Mouse (Mus musculus) intestine, embryonic 14.5 days (tissue): ENCODE measurements around the gene Uhrf1bp1l. TPM values are rescaled to one million over a fixed set of nuclear protein-coding genes. Genes with fewer than 3 reads are reported as not detected.

ENCODE experiments used
- ATAC-seq: fragments of 200-750 bp; cut with Nextera tagmentation; replicated peaks from 2 replicates; pipeline ENCODE4 v1.8.0; 2017; ENCODE audit warnings: low read depth, moderate number of reproducible peaks, moderate TSS enrichment, moderate library complexity; ENCODE audit not compliant: low FRiP score, low TSS enrichment
- DNase-seq: peaks from one replicate; pipeline ENCODE4 v3.0.0-alpha.2; 2018; ENCODE audit warnings: low spot score
- H3K27ac ChIP-seq: fragments of 300-500 bp; sonication (generic); 2 replicates; pipeline ENCODE4 v1.5.1; 2014; ENCODE audit warnings: low read depth, mild to moderate bottlenecking, control low read depth
- H3K27me3 ChIP-seq: fragments of 300-500 bp; sonication (generic); replicated peaks from 2 replicates; pipeline ENCODE4 v1.6.1; 2014; ENCODE audit warnings: low read length, control low read depth; ENCODE audit not compliant: control insufficient read depth, insufficient read depth
- H3K36me3 ChIP-seq: fragments of 300-500 bp; sonication (generic); 2 replicates; pipeline ENCODE4 v1.6.1; 2014; ENCODE audit warnings: low read length, control low read depth; ENCODE audit not compliant: control insufficient read depth, insufficient read depth
- H3K4me1 ChIP-seq: fragments of 300-500 bp; sonication (generic); replicated peaks from 2 replicates; pipeline ENCODE4 v1.6.1; 2014; ENCODE audit warnings: low read length, control low read depth, mixed read lengths; ENCODE audit not compliant: control insufficient read depth, insufficient read depth
- H3K4me2 ChIP-seq: fragments of 300-500 bp; sonication (generic); 2 replicates; pipeline ENCODE4 v1.6.1; 2014; ENCODE audit warnings: low read length
- H3K4me3 ChIP-seq: fragments of 300-500 bp; sonication (generic); 2 replicates; pipeline ENCODE4 v1.5.1; 2014; ENCODE audit warnings: low read depth, low read length, control low read depth, mixed read lengths
- H3K9ac ChIP-seq: fragments of 300-500 bp; sonication (generic); 2 replicates; pipeline ENCODE4 v1.6.1; 2014; ENCODE audit warnings: mild to moderate bottlenecking, low read length
- H3K9me3 ChIP-seq: fragments of 300-500 bp; sonication (generic); 2 replicates; pipeline ENCODE4 v1.6.1; 2016; ENCODE audit warnings: low read length, control low read depth; ENCODE audit not compliant: control insufficient read depth
- WGBS: fragments of 180-500 bp; shearing (Covaris S2); extraction: QIAGEN DNeasy Blood & Tissue Kit; methylation state at CpG from one replicate; pipeline ENCODE4 v1.1.7; 2014; 5-methylcytosine and 5-hydroxymethylcytosine counted together
- polyA plus RNA-seq: library from polyadenylated mRNA; unstranded; fragments of >200 nt; fragmentation: Nextera tagmentation; extraction: Ambion mirVana; gene quantifications from 2 replicates; pipeline ENCODE4 v1.2.1, GENCODE M21; 2014

The Uhrf1bp1l gene
- polyA plus RNA-seq, 1 experiment from 2014 or later = 29.6 TPM

GRCm38 (mm10) chr10:89837476-89837875, 92.7 kb downstream of the Uhrf1bp1l start:
- Histone ChIP-seq H3K4me3 (no peak overlapping the region), H3K36me3 (no peaks in the 10 kb centered on the region), H3K9ac (no peak overlapping the region), H3K4me2 (no peak overlapping the region), H3K27me3 (no peaks in the 10 kb centered on the region), H3K4me1 (no peaks in the 10 kb centered on the region), H3K27ac (no peak overlapping the region), H3K9me3 (no peaks in the 10 kb centered on the region)
- ATAC-seq (no peak), DNase-seq (no peak)
- 53% methylated on average over 3 of the region's 3 CpGs for WGBS

DNA sequence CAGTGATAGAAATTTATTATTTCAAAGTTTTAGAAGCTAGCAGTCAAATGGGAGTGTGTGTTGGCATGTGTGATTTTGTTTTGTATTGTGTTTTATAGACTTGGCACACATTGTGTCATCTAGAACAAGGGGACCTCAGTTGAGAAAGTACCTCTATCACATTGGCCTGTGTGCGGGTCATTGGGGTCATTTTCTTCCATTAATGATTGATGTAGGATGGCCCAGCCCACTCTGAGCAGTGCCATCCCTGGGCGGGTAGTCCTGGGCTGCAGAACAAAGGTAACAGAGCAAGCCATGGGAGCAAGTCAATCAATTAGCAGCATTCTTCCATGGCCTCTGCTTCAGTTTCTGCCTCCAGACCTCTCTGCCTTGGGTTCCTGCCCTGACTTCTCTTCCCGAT, 94.0 kb downstream of the Uhrf1bp1l start:
- no peak overlapping the region for H3K4me2 ChIP-seq
- no peaks in the 10 kb centered on the region for H3K36me3 ChIP-seq
- WGBS = 75% methylated on average over 3 of the region's 3 CpGs
- DNase-seq (no peak), ATAC-seq (no peak)
- H3K27ac ChIP-seq = no peak overlapping the region
- no peak overlapping the region for H3K9ac ChIP-seq
- no peaks in the 10 kb centered on the region for H3K4me1 ChIP-seq
- no peak overlapping the region for H3K4me3 ChIP-seq
- H3K27me3 ChIP-seq = no peaks in the 10 kb centered on the region
- H3K9me3 ChIP-seq = no peaks in the 10 kb centered on the region

GRCm38 (mm10) chr10:89850951-89851350, 106.2 kb downstream of the Uhrf1bp1l start:
- no peak overlapping the region for H3K4me3 ChIP-seq
- no peaks in the 10 kb centered on the region for H3K27me3 ChIP-seq
- no peak overlapping the region for H3K4me2 ChIP-seq
- H3K9me3 ChIP-seq = 0 out of 2 replicates have a peak, but pooled peaks cover 3% of the 10 kb centered on the region
- H3K36me3 ChIP-seq = no peaks in the 10 kb centered on the region
- H3K9ac ChIP-seq = no peak overlapping the region
- WGBS = 88% methylated on average over 6 of the region's 6 CpGs
- ATAC-seq (no peak), DNase-seq (no peak)
- no peaks in the 10 kb centered on the region for H3K4me1 ChIP-seq
- no peak overlapping the region for H3K27ac ChIP-seq

DNA sequence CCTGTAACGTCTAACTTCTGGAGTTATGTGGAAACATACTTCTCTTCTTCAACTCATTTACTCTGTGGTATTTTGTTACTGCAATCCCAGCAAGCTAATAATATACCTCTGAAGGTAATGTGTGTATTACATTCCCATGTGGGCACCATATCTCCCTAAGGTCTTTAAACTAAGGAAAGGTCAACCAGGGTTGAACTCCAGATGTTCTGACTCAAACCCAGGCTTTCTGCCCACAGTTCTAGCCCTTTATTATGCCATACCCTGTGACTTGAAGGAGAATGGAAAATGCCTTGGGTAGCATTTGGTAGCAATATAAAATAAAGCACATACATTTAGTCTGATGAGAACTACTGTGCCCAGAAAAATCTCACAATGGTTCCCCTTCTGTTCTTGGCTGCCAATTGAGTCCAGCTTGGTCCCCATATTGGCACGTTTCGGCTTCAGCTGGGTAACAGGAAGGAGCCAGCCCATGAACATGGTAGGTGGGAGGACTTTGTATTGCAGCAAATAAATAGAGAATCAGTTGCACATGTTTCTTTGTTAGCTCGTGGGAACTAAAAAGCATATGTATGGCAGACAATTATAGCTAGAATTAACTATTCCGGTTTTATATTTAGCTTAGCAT, 110.6 kb downstream of the Uhrf1bp1l start:
- no peak overlapping the region for H3K9ac ChIP-seq
- 79% methylated on average over 5 of the region's 5 CpGs for WGBS
- no peaks in the 10 kb centered on the region for H3K9me3 ChIP-seq
- DNase-seq (no peak), ATAC-seq (no peak)
- no peaks in the 10 kb centered on the region for H3K36me3 ChIP-seq
- no peak overlapping the region for H3K4me2 ChIP-seq
- H3K27ac ChIP-seq = no peak overlapping the region
- H3K27me3 ChIP-seq = no peaks in the 10 kb centered on the region
- no peaks in the 10 kb centered on the region for H3K4me1 ChIP-seq
- no peak overlapping the region for H3K4me3 ChIP-seq

GRCm38 (mm10) chr10:89856286-89856685, 111.5 kb downstream of the Uhrf1bp1l start:
- H3K36me3 ChIP-seq = no peaks in the 10 kb centered on the region
- H3K4me3 ChIP-seq = no peak overlapping the region
- WGBS = 90% methylated on average over 7 of the region's 7 CpGs
- H3K4me1 ChIP-seq = no peaks in the 10 kb centered on the region
- DNase-seq (no peak), ATAC-seq (no peak)
- no peak overlapping the region for H3K9ac ChIP-seq
- H3K27ac ChIP-seq = no peak overlapping the region
- H3K9me3 ChIP-seq = no peaks in the 10 kb centered on the region
- no peaks in the 10 kb centered on the region for H3K27me3 ChIP-seq
- no peak overlapping the region for H3K4me2 ChIP-seq

DNA sequence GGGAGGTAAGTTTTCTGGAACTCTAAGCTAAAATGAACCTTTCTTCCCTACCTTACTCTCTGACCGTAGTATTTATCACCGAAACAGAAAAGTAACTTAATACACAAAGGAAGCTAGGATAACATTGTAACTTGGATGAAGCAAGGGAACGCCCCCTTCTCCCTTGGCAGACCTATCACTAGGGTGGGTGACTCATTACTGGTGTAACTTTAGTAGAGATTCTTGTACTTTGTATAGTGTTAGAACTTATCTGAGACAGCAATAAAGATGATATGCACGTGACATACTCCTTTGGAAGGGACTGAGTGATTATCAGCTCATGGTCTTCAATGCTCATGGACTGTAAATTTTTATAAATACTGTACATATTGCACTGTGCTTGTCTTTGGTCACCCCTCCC, 123.4 kb downstream of the Uhrf1bp1l start:
- H3K4me2 ChIP-seq = no peak overlapping the region
- H3K4me1 ChIP-seq = no peaks in the 10 kb centered on the region
- H3K36me3 ChIP-seq = no peaks in the 10 kb centered on the region
- H3K4me3 ChIP-seq = no peak overlapping the region
- no peaks in the 10 kb centered on the region for H3K9me3 ChIP-seq
- H3K27me3 ChIP-seq = peaks cover 11% of the 10 kb centered on the region
- H3K27ac ChIP-seq = no peak overlapping the region
- H3K9ac ChIP-seq = no peak overlapping the region
- WGBS = 83% methylated on average over 4 of the region's 4 CpGs
- DNase-seq (no peak), ATAC-seq (no peak)

- Histone ChIP-seq H3K9me3 (no peaks in the 10 kb centered on the region), H3K4me2 (no peak overlapping the region), H3K27ac (no peak overlapping the region), H3K4me3 (no peak overlapping the region), H3K4me1 (no peaks in the 10 kb centered on the region), H3K36me3 (no peaks in the 10 kb centered on the region), H3K9ac (no peak overlapping the region), H3K27me3 (peaks cover 17% of the 10 kb centered on the region)
- WGBS = 76% methylated on average over 3 of the region's 3 CpGs
- DNase-seq (no peak), ATAC-seq (no peak)
Observed at GRCm38 (mm10) chr10:89868836-89869235, 124.0 kb downstream of the Uhrf1bp1l start.

Other genes starting within 250 kb of the Uhrf1bp1l start
- 16.2 and 17.8 TPM in 2 replicates for gene Nr1h4, start 211.4 kb upstream of the Uhrf1bp1l start, polyA plus RNA-seq
- not detected in 2 replicates for gene Slc17a8, start 123.7 kb upstream of the Uhrf1bp1l start, polyA plus RNA-seq
- gene Scyl2, start 58.7 kb upstream of the Uhrf1bp1l start, polyA plus RNA-seq = 14.3 and 14.5 TPM in 2 replicates
- gene Actr6, start 12.7 kb upstream of the Uhrf1bp1l start, polyA plus RNA-seq = 26.0 and 30.9 TPM in 2 replicates
- 1.3 and 1.5 TPM in 2 replicates for gene Anks1b, start 128.5 kb downstream of the Uhrf1bp1l start, polyA plus RNA-seq